Mouse (Mus musculus) olfactory bulb, adult 2 months (tissue): ENCODE measurements around the gene Spint1.

Experiments
- CTCF ChIP-seq: fragments of 200-500 bp; IDR thresholded peaks from 2 replicates; pipeline ENCODE4 v1.5.1; 2012; ENCODE audit warnings: low read depth, mild to moderate bottlenecking, low read length, moderate library complexity; ENCODE audit not compliant: insufficient read depth
- POLR2A ChIP-seq: fragments of 200-500 bp; IDR thresholded peaks from 2 replicates; pipeline ENCODE4 v1.6.1; 2012; ENCODE audit warnings: mild to moderate bottlenecking, low read depth, low read length, moderate library complexity; ENCODE audit not compliant: insufficient read depth

GRCm38 (mm10) chr2:119207961-119208343 lies 29.2 kb upstream of the Spint1 start:
- TF ChIP-seq POLR2A (no peak), CTCF (no peak)
